Mouse (Mus musculus) megakaryocyte, embryonic 14.5 days (primary cell): ENCODE measurements at regions not wholly inside any gene's neighbourhood (a gene's known extent, or its start where the extent isn't known, plus 50 kb on each side); places are given as distances from the start of the nearest gene placed in this dataset.

Experiments
- H3K27me3 ChIP-seq: replicated peaks from 2 replicates; pipeline ENCODE3; 2012; ENCODE audit warnings: inconsistent platforms
- H3K36me3 ChIP-seq: replicated peaks from 2 replicates; pipeline ENCODE3; 2012; ENCODE audit warnings: low read length, inconsistent platforms, mixed read lengths
- H3K4me1 ChIP-seq: 2 replicates; pipeline ENCODE4 v1.6.1; 2012; ENCODE audit warnings: inconsistent platforms
- H3K4me3 ChIP-seq: replicated peaks from 2 replicates; pipeline ENCODE3; 2012; ENCODE audit warnings: moderate library complexity, mild to moderate bottlenecking, inconsistent platforms
- H3K9me3 ChIP-seq: 2 replicates; pipeline ENCODE4 v1.6.1; 2012; ENCODE audit warnings: inconsistent platforms
- FLI1 ChIP-seq: IDR thresholded peaks from 2 replicates; pipeline ENCODE4 v1.6.1; 2012; ENCODE audit warnings: low read length, inconsistent platforms, mixed read lengths
- GATA1 ChIP-seq: IDR thresholded peaks from 3 replicates; pipeline ENCODE4 v1.6.1; 2012; ENCODE audit warnings: mixed read lengths, low read length, inconsistent platforms, borderline replicate concordance

GRCm38 (mm10) chr9:113213930-113214329 lies 494.1 kb downstream of the Pdcd6ip start:
- Histone ChIP-seq H3K36me3 (no peaks in the 10 kb centered on the region), H3K4me1 (no peaks in the 10 kb centered on the region), H3K9me3 (peaks cover 43% of the 10 kb centered on the region), H3K4me3 (no peak overlapping the region), H3K27me3 (no peaks in the 10 kb centered on the region)
- no peak for TF ChIP-seq GATA1
- TF ChIP-seq FLI1, result no peak

- TF ChIP-seq GATA1 (no peak), FLI1 (no peak)
- Histone ChIP-seq H3K4me1 (no peaks in the 10 kb centered on the region), H3K9me3 (peaks cover 41% of the 10 kb centered on the region), H3K27me3 (no peaks in the 10 kb centered on the region), H3K36me3 (no peaks in the 10 kb centered on the region), H3K4me3 (peak overlapping the region; percentile 62)
Observed at GRCm38 (mm10) chr9:113212389-113212788, 495.7 kb downstream of the Pdcd6ip start.

GRCm38 (mm10) chr9:113208181-113208580 lies 499.9 kb downstream of the Pdcd6ip start:
- H3K27me3 ChIP-seq, result no peaks in the 10 kb centered on the region
- H3K9me3 ChIP-seq, result peaks cover 45% of the 10 kb centered on the region
- TF ChIP-seq GATA1, result no peak
- no peak for TF ChIP-seq FLI1

GRCm38 (mm10) chr9:113199241-113199640 lies 508.8 kb downstream of the Pdcd6ip start:
- TF ChIP-seq FLI1 (no peak), GATA1 (no peak)
- no peaks in the 10 kb centered on the region for H3K27me3 ChIP-seq
- peaks cover 48% of the 10 kb centered on the region for H3K9me3 ChIP-seq
- H3K4me1 ChIP-seq, result no peaks in the 10 kb centered on the region
- no peak overlapping the region for H3K4me3 ChIP-seq
- H3K36me3 ChIP-seq, result no peaks in the 10 kb centered on the region

More at GRCm38 (mm10) chr9:113208181-113208580, 499.9 kb downstream of the Pdcd6ip start:
- Histone ChIP-seq H3K4me1 (no peaks in the 10 kb centered on the region), H3K4me3 (no peak overlapping the region), H3K36me3 (no peaks in the 10 kb centered on the region)

- peaks cover 47% of the 10 kb centered on the region for H3K9me3 ChIP-seq
Observed at GRCm38 (mm10) chr9:113195556-113195955, 512.5 kb downstream of the Pdcd6ip start.

GRCm38 (mm10) chr9:113192773-113193172 lies 515.3 kb downstream of the Pdcd6ip start:
- TF ChIP-seq FLI1 (no peak), GATA1 (no peak)
- peaks cover 54% of the 10 kb centered on the region for H3K9me3 ChIP-seq
- H3K36me3 ChIP-seq, result no peaks in the 10 kb centered on the region
- H3K4me1 ChIP-seq, result no peaks in the 10 kb centered on the region
- H3K27me3 ChIP-seq, result no peaks in the 10 kb centered on the region
- no peak overlapping the region for H3K4me3 ChIP-seq

More at GRCm38 (mm10) chr9:113195556-113195955, 512.5 kb downstream of the Pdcd6ip start:
- no peaks in the 10 kb centered on the region for H3K27me3 ChIP-seq
- H3K36me3 ChIP-seq, result no peaks in the 10 kb centered on the region
- TF ChIP-seq GATA1 (no peak), FLI1 (no peak)
- H3K4me1 ChIP-seq, result no peaks in the 10 kb centered on the region
- no peak overlapping the region for H3K4me3 ChIP-seq

GRCm38 (mm10) chr9:113191163-113191562 lies 516.9 kb downstream of the Pdcd6ip start:
- Histone ChIP-seq H3K36me3 (no peaks in the 10 kb centered on the region), H3K27me3 (no peaks in the 10 kb centered on the region), H3K4me3 (no peak overlapping the region), H3K4me1 (no peaks in the 10 kb centered on the region), H3K9me3 (peaks cover 59% of the 10 kb centered on the region)
- no peak for TF ChIP-seq GATA1
- TF ChIP-seq FLI1, result no peak

GRCm38 (mm10) chr9:113181182-113181581 lies 526.9 kb downstream of the Pdcd6ip start:
- H3K36me3 ChIP-seq, result no peaks in the 10 kb centered on the region
- no peaks in the 10 kb centered on the region for H3K4me1 ChIP-seq
- no peak overlapping the region for H3K4me3 ChIP-seq
- H3K27me3 ChIP-seq, result no peaks in the 10 kb centered on the region
- TF ChIP-seq GATA1 (no peak), FLI1 (no peak)
- H3K9me3 ChIP-seq, result peaks cover 43% of the 10 kb centered on the region

- TF ChIP-seq FLI1, result no peak
- no peak for TF ChIP-seq GATA1
Observed at GRCm38 (mm10) chr9:113177918-113178235, 530.2 kb downstream of the Pdcd6ip start.

GRCm38 (mm10) chr9:113177181-113177917 lies 530.7 kb downstream of the Pdcd6ip start:
- Histone ChIP-seq H3K27me3 (no peaks in the 10 kb centered on the region), H3K36me3 (no peaks in the 10 kb centered on the region), H3K9me3 (peaks cover 33% of the 10 kb centered on the region), H3K4me1 (no peaks in the 10 kb centered on the region), H3K4me3 (no peak overlapping the region)
- TF ChIP-seq FLI1 (no peak), GATA1 (no peak)

More at GRCm38 (mm10) chr9:113177918-113178235, 530.2 kb downstream of the Pdcd6ip start:
- no peaks in the 10 kb centered on the region for H3K27me3 ChIP-seq
- no peak overlapping the region for H3K4me3 ChIP-seq
- no peaks in the 10 kb centered on the region for H3K36me3 ChIP-seq
- no peaks in the 10 kb centered on the region for H3K4me1 ChIP-seq
- H3K9me3 ChIP-seq, result peaks cover 33% of the 10 kb centered on the region

GRCm38 (mm10) chr9:113171767-113172405 lies 536.2 kb downstream of the Pdcd6ip start:
- no peak overlapping the region for H3K4me3 ChIP-seq
- no peaks in the 10 kb centered on the region for H3K36me3 ChIP-seq
- peaks cover 25% of the 10 kb centered on the region for H3K9me3 ChIP-seq
- TF ChIP-seq GATA1 (no peak), FLI1 (no peak)
- no peaks in the 10 kb centered on the region for H3K27me3 ChIP-seq
- no peaks in the 10 kb centered on the region for H3K4me1 ChIP-seq
